Mouse (Mus musculus) heart, adult 18-20 months (tissue): ENCODE measurements around the gene Eif3m. TPM values are rescaled to one million over a fixed set of nuclear protein-coding genes. Genes with fewer than 3 reads are reported as not detected.
"Not testable (repeated sequence)": the region's sequence is repeated elsewhere in the genome, so short reads cannot be mapped to it uniquely, and the experiment has no call there.

Experiments
- DNase-seq, 2 experiments: peaks; one replicate each; pipeline ENCODE4 v3.0.0; 2021 to 2022; ENCODE audit warnings: mixed read lengths in 1 of 2
- long read RNA-seq, 2 experiments: library from polyadenylated mRNA; stranded (forward); transcript quantifications; one replicate each; pipeline ENCODE4 v2.0.0; 2021
- total RNA-seq, 2 experiments: library from RNA; stranded (reverse); gene quantifications; 2 replicates each; pipeline ENCODE4 v1.2.3; 2021

The Eif3m gene
- 100 to 1,000 TPM; 139 to 145 TPM for total RNA-seq
- long read RNA-seq, experiment 1, transcript Eif3m-201 (11 exons, 1,283 nt) = major isoform, 101 of 123 reads
- long read RNA-seq, experiment 1, partial matches to known transcripts = 20 of 123 reads
- long read RNA-seq, experiment 1, other reads (novel, unspliced or antisense) = 2 of 123 reads
- long read RNA-seq, experiment 2, transcript Eif3m-201 (11 exons, 1,283 nt) = major isoform, 74 of 89 reads
- long read RNA-seq, experiment 2, partial matches to known transcripts = 3 of 89 reads
- long read RNA-seq, experiment 2, other reads (novel, unspliced or antisense) = 12 of 89 reads

- peak; percentile 95 to 97 for DNase-seq
These were observed at the start of gene Eif3m for GRCm38 (mm10) chr2:105016967-105017287. Gene Eif3m (minus strand): TSS chr2:105017080.

GRCm38 (mm10) chr2:105062741-105063372 lies 46.0 kb upstream of the Eif3m start:
- DNase-seq = no peak

- DNase-seq = no peak
These were observed 41.8 kb upstream of the Eif3m start for GRCm38 (mm10) chr2:105058577-105059116.

GRCm38 (mm10) chr2:105055529-105055928 lies 38.6 kb upstream of the Eif3m start:
- DNase-seq = no peak

GRCm38 (mm10) chr2:105048301-105048700 lies 31.4 kb upstream of the Eif3m start:
- no peak for DNase-seq

- no peak for DNase-seq
These were observed 26.3 kb upstream of the Eif3m start for GRCm38 (mm10) chr2:105043152-105043551.

GRCm38 (mm10) chr2:105040859-105041258 lies 24.0 kb upstream of the Eif3m start:
- DNase-seq = no peak

- no peak for DNase-seq
These were observed 22.0 kb upstream of the Eif3m start for GRCm38 (mm10) chr2:105038879-105039278.

GRCm38 (mm10) chr2:105037956-105038569 lies 21.2 kb upstream of the Eif3m start:
- DNase-seq = no peak

- no peak for DNase-seq
These were observed 19.7 kb upstream of the Eif3m start for GRCm38 (mm10) chr2:105036401-105037070.

- no peak for DNase-seq
These were observed 19.1 kb upstream of the Eif3m start for GRCm38 (mm10) chr2:105035985-105036384.

- DNase-seq = no peak
These were observed 17.2 kb upstream of the Eif3m start for GRCm38 (mm10) chr2:105034084-105034483.

GRCm38 (mm10) chr2:105030505-105030904 lies 13.6 kb upstream of the Eif3m start:
- DNase-seq = no peak

GRCm38 (mm10) chr2:105028806-105029205 lies 11.9 kb upstream of the Eif3m start:
- DNase-seq = no peak

GRCm38 (mm10) chr2:105026950-105027695 lies 10.2 kb upstream of the Eif3m start:
- DNase-seq = no peak

- DNase-seq = not testable (repeated sequence)
These were observed 8.7 kb upstream of the Eif3m start for GRCm38 (mm10) chr2:105025610-105026009.

- no peak for DNase-seq
These were observed 6.9 kb upstream of the Eif3m start for GRCm38 (mm10) chr2:105023815-105024214.

GRCm38 (mm10) chr2:105023031-105023615 lies 6.2 kb upstream of the Eif3m start:
- DNase-seq = peak; percentile 45 to 56

GRCm38 (mm10) chr2:105021836-105022235 lies 5.0 kb upstream of the Eif3m start:
- no peak for DNase-seq

- DNase-seq = no peak
These were observed 4.4 kb upstream of the Eif3m start for GRCm38 (mm10) chr2:105021256-105021655.

- DNase-seq = no peak
These were observed 2.6 kb upstream of the Eif3m start for GRCm38 (mm10) chr2:105019457-105019856.

GRCm38 (mm10) chr2:105017802-105018201 lies 922 bp upstream of the Eif3m start:
- no peak for DNase-seq
